Mouse (Mus musculus) thymus, postnatal 4 days (tissue): ENCODE data around the gene Cyfip2.
A peak's percentile ranks its signal among the peaks of the same experiment; 100 is the strongest.

Experiments used
- DNase-seq: peaks from one replicate; pipeline ENCODE4 v3.0.0; 2021

The Cyfip2 gene

DNA sequence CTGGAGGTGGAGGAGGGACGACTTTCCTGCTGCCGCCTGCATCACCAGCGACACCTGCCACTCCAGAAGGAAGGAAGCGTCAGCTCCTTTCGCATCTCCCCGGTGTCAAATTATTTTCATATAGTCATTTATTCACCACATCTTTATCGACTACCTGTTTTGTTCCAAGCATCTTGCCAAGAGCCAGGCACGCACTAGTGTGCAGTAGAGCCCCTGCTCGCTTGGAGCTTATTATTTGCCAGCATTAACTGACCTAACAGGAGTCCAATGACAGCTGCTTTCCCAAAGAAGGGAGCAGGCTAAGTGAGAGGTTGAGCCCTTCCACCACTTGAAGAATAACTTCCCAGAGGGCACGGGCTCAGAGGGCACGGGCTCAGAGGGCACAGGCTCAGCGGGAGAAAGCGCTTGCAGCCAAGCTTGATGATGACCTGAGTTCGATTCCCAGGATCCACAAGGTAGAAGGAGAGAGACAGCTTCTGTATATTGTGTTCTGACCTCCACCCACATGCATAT lies at the start of gene Cyfip2:
Gene Cyfip2, minus strand, starts transcription at position 337 of the 513 bp plus-strand sequence.
- DNase-seq: no peak

DNA sequence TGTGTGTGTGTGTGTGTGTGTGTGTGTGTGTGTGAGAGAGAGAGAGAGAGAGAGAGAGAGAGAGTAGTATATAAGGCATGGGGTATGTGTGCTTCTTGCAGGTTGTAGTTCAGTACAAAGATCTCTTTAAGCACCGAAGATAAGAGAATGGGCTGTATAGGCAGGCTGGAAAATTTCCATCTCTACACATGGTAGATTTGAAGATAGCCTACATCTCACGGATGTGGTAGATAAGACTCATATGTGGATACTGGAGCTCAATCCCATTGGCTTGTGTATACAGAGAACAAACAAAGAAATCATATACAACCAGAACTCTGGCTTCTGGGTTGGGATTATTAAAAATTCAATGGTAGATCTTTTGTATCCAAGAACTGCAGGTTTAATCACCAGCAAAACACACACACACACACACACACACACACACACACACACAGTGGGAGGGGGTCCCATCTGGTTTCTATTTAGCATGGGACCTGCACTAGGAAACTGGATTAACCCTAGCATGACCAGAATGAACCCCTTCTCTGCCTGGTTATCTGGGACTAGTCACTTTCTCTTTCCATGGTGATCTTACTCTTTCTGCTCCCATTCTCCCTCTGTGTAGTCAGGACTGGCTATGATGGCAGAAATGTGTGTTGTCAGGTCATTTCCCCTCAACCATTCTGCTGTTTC lies 48.5 kb upstream of the Cyfip2 start:
- DNase-seq: no peak

DNA sequence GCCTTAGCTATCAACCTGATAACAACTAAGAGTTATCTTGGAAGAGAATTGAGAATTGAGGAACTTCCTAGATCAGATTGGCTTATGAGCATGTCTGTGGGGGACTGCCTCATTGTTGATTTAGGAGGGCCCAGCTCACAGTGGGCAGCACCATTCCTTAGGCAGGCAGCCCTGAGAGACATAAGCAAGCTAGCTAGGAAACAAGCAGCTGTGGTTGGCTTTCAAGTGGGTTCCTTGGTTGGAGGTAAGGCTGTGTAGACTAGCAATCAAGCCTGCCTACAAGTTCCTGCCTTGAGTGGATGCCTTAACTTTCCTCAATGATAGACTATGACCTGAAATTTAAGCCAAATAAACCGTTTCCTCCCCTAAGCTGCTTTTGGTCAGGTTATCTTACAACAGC lies 45.7 kb upstream of the Cyfip2 start:
- no peak for DNase-seq

DNA sequence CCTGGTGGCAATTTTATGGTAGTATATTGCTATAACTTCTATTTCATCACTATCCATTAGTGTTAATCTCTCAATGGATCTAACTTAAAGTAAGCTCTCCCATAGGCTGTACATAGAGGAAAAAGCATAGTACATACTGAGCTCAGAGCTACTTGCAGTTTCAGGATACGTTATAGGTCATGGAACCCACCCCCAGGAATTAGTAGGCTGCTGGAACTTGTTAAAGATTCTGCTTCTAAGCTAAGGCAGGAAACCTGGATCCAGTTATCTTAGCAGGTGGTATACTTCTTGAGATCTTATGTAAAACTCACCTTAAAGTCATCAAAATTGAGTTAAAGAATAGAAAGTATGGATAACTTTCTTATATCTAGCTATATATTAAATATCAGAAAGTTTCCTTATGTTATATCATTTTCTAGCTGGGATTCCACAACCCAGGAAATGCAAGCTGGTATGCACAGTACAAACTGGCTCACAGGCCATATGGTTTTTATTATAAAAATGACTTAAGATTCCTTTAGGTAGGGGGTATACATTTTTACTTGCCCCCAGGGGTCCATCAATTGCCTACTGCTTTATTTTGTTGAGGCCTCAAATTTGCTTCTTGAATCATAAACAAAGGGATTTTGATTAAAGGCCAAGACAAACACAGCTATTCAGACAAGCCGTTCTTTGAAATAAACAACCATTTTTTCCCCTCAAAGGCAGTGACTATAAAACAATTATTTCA lies 37.2 kb upstream of the Cyfip2 start:
- DNase-seq: no peak

- DNase-seq: no peak
These were observed 35.8 kb upstream of the Cyfip2 start for GRCm38 (mm10) chr11:46348416-46348815.

DNA sequence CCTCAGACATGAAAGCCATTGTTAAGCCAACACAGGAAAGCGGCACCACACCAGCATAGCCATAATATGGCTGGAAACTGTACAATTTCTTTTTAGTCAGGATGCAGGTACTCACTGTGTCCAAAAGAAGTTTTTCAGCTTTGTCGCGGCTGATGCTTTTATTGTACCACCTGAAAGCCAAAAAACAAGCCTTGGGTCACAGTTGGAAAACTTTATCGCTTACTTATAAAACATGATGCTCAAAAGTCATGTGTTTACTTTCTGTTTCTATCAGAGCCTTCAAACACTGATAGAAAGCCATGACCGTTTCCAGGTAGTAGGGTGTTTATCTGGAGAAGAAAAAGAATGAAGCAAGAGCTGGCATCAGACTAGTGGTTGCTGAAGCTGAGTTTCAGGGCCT lies 35.1 kb upstream of the Cyfip2 start:
- no peak for DNase-seq

GRCm38 (mm10) chr11:46343886-46344546 lies 31.4 kb upstream of the Cyfip2 start:
- DNase-seq: peak; percentile 54

DNA sequence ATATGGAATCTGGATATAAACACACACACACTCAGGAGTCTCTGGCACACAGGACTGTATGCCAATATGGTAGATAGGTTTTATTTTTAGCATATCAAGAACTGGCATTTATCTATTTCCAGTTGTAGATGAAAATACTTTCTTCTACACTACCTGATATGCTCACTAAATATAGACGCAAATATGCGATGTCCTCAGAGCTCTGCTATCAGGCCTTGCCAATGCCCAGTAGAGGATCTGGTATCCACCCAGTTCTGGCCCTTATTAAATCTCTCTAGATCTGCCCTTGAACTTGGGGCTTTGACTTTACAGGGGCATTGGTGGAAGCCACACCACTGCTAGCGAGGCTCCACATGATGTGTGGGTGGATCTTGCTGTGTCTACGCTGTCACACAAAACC lies 29.3 kb upstream of the Cyfip2 start:
- no peak for DNase-seq

- no peak for DNase-seq
These were observed 23.4 kb upstream of the Cyfip2 start for GRCm38 (mm10) chr11:46336020-46336419.

DNA sequence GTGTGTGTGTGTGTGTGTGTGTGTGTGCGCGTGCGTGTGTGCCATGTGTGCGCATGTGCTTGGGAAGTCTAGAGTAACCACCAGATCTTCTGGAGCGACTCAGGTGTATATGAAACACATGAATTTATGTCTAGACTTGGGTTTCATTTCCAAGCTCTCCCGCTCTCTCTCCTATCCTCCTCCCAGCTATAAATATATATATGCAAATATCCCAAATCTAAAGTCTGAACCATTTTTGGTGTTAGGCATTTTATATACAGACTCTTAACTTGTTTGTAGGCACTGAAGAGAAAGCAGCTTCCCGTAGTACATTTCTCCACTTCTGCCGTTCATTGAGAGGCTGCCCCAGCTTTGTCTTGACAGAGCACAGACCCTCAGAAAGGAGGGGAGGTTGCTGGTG lies 19.6 kb upstream of the Cyfip2 start:
- DNase-seq: no peak

DNA sequence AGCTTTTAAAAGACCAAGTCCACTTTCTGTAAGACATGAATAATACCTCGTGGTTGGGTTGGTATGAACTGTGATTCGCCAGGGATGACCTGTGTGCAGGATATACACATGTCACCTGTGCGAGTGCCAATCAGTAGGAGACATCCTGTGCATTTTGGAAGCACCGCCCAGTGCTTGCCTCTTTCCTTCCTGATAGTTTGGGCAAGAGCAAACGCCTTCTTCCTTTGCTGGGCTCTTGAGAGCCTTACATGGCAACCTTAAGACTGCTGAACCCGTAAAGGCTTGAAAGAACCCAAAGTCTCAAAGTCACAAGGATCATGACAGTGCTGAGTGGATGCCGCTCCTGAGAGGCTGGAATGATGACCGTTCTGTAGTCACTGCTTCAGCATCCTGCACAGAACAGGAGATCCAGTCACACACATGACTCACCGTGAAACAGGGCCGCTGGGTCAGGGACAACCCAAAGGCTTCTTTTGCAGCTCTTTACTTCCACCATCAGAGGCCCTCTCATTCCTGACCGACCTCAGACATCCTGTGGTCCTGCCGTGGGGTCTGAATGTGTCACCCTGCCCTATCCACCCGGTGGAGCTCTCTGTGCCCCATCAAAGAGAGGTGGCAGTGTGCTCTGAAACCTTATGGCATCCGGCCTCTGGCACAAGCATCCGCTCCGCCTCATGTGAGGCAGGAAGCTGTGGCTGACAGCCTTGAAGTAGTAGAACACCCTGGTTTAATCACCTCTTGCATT lies 13.8 kb upstream of the Cyfip2 start:
- DNase-seq: peak; percentile 75

DNA sequence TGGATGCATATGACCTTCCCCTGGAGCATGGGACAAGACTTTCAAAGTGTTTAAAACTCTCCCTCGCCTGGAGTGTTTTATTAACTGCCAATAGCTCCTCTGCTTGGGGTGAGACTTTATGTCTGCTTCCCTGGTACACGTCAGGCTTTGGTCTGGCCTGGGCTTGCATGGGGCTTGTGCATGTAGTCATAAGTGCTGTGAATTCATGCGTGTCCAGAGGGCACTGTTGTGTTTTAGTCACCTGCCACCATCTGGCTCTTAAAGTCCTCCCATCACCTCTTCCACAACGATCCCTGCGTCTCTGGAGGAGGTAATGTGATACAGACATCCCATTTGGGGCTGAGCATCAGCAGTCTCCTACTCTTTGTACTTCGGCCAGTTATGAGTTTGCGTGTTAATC lies 8.9 kb upstream of the Cyfip2 start:
- DNase-seq: no peak

- DNase-seq: no peak
These were observed 1.9 kb upstream of the Cyfip2 start for GRCm38 (mm10) chr11:46314534-46314933.

DNA sequence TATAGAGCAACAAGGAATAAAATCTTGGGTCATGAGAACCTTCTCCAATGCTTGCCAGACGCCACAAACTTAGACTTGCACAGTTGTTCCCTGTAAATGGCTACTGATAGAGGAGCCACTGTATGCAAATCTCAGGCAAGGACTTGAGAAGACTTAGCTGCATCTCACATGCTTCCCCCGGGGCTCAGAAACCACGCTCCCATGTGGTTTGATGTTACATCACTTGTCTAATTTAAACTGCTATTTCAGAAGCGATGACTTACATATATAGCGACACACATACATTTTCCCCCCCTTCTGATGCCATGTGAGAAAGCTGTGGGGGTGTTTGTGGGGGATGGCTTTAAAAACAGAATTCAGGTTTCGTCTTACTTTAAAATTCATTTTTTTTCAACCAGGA lies 1.2 kb upstream of the Cyfip2 start:
- DNase-seq: peak; percentile 47

DNA sequence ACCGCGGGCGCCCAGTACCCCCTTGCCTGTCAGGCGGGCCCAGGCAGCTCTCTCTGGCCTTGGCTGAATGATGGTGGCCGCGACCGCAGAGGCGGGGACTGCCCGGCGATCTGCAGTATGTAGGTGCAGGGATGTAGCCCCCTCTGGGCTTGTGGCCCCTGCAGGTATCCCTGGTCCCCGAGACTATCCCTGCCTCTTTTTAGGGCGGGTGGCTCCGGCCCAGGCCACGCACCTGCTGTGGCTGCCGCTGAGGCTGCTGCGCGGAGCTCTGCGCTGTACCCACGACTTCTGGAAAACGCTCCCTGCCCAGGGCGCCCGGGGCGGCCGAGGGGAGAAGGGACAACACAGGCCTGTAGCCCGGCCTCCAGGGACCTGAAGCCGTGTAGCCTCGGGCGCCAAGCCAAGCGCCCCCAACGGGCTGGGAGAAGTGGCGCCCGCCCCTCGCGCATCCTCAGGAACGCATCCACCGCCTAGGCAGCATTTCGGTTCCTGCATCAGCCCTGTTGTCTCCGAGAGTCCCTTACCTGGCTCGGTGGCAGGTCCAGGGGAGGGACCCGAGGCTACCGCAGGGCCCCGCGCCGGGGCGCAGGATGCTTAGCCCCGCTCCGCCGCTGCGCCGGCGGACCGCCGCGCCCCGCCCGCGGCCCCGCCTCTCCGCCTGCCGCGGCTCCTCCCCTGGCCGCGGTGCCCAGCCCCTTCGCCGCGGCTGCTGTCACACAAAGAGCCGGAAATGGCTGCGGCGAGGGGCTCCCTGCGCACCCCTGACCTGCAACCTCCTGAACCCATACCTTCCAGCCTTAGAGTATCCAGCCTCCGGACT lies 746 bp downstream of the Cyfip2 start:
- DNase-seq: peak; percentile 88

- peak; percentile 80 for DNase-seq
These were observed 1.4 kb downstream of the Cyfip2 start for GRCm38 (mm10) chr11:46311181-46311702.

- DNase-seq: no peak
These were observed 2.0 kb downstream of the Cyfip2 start for GRCm38 (mm10) chr11:46310647-46311063.

- peak; percentile 58 for DNase-seq
These were observed 2.7 kb downstream of the Cyfip2 start for GRCm38 (mm10) chr11:46309808-46310555.

DNA sequence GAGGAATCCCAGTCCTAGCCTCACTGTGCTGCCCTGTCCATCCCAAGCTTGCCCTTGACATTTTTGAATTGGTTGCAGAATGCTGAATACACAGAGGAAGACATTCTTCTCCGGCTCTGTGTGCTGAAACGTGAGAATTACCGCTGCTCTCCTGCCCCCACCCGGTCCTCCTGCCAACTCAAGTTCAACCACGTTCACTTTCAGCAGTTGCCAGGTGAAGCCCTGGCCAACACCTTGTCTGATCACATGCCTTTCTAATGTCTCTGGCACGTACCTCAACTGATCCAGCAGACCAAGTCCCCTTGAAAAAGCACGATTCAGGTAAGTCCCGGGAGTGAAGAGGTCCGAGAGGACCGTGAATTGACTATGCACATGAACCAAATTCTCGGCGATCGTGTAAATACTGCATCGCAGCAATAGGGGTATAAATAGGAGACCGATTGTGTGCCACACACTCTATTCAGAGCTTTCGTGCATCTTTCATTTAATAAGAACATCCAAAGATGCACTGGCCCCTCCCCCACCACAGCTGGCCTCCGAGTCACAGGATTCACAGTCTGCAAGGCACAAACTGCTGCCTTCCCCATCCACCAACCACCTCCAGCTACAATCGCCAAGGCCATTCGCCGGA lies 3.4 kb downstream of the Cyfip2 start:
- DNase-seq: peak; percentile 86

DNA sequence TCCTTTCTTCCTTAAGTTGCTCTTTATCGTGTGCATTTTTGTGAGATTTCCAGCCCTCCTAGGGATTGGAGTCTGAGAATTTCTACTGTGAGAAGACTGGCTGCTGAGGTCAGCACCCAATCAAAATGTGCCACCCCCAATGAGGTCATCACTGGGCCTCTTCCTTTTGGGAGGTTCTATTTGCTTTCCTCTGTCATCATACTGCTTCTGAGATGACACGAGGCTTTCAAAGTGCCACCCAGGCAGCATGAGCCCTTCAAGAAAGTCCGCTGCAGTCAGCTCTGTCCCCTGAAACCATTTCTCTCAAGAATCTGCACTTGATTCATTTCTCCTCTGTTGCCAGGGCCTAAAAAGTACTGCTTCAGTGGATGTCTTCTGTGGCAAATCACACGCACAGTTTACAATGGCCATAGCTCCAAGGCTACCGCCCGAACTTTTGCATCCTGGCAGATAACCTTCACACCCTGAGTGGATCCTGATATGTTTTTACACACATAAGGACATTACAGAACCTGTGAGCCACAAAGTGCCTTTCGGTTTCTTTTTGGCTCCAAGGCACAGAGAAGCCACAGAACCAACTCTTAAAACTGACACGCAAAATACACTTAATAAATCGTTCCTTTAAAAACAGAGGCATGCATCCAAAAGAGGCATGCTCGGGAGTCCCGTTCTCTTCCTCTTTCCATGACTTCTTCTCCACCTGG lies 4.2 kb downstream of the Cyfip2 start:
- DNase-seq: no peak
